Mouse (Mus musculus) gonadal fat pad, adult 2 months (tissue): Measurements from ENCODE around the gene Pkd2l1. TPM values are rescaled to one million over a fixed set of nuclear protein-coding genes. Genes with fewer than 3 reads are reported as not detected.

Experiments used
- DNase-seq: peaks from one replicate; pipeline ENCODE4 v3.0.0-alpha.2; 2012; ENCODE audit warnings: low read depth
- polyA plus RNA-seq: library from polyadenylated mRNA; depleted of rRNA; stranded (reverse); fragments of >200 nt; gene quantifications from 2 replicates; pipeline ENCODE4 v1.2.3, GENCODE M21; 2012; rRNA removed

The Pkd2l1 gene
- polyA plus RNA-seq, 1 experiment: 1.1 TPM

DNA sequence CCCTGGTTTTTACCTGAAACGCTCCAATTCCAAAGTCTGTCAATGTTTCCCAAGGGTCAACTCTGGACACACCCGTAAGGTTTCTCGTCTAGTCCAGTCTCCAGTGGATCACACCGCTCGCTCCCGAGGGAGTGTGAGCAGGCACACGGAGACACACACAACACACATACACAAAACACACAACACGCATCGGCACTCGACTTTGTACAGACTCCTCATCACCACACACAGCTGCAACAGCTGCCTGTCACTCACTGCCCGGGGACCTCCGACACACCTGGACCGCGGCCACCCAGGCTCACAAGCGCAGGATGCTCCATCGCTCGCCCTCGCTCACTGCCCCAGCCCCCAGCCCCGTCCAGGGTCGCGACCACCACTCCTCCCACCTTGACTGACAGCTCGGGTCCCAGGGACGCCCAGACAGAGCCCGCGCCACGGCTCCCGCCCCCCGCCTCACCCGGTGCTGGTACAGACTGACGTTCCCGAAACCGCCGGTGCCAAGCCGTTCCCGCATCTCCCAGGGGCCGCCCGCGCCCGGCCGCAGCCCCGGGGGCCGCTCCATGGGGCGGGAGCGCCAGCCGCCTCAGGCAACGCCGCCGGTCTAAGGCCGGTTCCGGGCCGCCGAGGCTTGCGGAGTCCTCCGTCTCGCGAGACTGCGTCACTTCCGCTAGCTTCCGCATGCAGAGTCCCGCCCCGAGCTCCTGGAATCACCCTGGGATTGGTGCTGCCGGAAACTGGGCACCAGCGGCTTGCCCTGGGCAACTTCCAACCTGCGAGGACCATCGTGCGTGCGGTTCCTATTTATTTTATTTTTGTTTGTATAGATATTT is 85.2 kb downstream of the Pkd2l1 start, which contains the start of gene Chuk:
Gene Chuk, minus strand, starts transcription at position 650 of the 830 bp plus-strand sequence.
- DNase-seq: peak; percentile 30

DNA sequence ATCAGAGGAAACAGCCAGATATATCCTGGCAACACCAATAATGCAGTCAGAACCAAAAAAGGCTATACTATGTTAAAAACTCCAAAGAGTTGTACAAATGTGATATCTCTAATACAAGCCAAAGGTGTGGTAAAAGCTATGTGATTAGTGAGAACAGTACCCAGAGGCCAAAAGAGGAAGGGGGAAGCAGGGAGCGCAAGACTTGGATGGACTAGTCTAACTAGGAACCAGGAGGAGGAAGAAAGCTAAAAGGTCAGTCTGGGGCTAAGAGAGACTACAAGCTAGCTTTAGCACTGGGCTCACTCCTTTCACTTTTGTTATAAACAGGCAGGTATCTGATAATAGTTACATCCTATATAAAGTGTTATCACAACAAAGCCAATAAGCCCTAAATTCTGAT is 87.8 kb downstream of the Pkd2l1 start:
- no peak for DNase-seq

DNA sequence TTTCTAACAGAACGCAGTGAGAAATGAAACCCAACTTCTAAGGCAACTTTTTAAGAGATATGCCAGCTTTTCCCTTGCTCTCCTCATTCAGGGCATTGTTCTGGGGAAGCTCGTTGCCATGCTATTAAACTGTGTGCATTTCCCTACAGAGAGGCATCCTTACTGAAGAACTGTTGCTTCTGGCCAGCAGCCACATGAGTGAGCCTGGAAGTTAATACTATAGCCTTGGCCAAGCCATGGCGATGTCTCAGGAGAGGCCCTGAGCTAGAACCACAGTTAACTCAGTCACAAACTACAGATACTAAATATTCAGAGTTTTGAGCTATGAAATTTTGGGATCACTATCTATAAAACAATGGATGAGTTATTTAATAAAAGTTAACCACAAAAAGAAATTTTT is 89.2 kb downstream of the Pkd2l1 start:
- DNase-seq: no peak

DNA sequence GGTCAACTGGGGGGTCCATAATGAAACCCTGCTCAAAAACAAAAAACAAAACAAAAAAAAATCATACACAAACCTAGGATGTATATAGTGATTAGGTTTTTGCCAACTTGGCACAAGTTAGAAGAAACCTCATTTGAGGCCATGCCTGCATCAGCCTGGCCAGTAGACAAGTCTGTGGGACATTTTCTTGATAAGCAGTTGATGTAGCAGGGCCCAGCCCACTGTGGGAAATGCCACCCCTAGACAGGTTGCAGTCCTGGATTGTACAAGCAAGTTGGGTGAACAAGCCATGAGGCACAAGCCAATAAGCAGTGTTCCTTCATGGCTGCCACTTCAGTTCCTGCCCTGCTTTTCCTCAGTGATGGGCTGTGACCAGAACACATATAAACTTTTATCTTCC is 91.4 kb downstream of the Pkd2l1 start:
- no peak for DNase-seq

Other genes starting within 250 kb of the Pkd2l1 start
- gene Cpn1, start 205.9 kb downstream of the Pkd2l1 start, polyA plus RNA-seq: 18.6 and 29.0 TPM in 2 replicates
- gene Cyp2c23, start 163.2 kb downstream of the Pkd2l1 start, polyA plus RNA-seq: 0.25 and 0.31 TPM in 2 replicates
- 9.5 and 9.9 TPM in 2 replicates for gene Erlin1, start 122.7 kb downstream of the Pkd2l1 start, polyA plus RNA-seq
- gene Chuk, start 85.0 kb downstream of the Pkd2l1 start, polyA plus RNA-seq: 19.4 and 20.0 TPM in 2 replicates
- 8.0 and 8.5 TPM in 2 replicates for gene Cwf19l1, start 56.6 kb downstream of the Pkd2l1 start, polyA plus RNA-seq
- 21.3 and 22.1 TPM in 2 replicates for gene Bloc1s2, start 46.0 kb downstream of the Pkd2l1 start, polyA plus RNA-seq
- gene Scd3, start 10.8 kb upstream of the Pkd2l1 start, polyA plus RNA-seq: 6.0 and 11.4 TPM in 2 replicates
- gene Scd2, start 101.2 kb upstream of the Pkd2l1 start, polyA plus RNA-seq: 426 and 494 TPM in 2 replicates
- 0.52 and 0.73 TPM in 2 replicates for gene Scd4, start 140.7 kb upstream of the Pkd2l1 start, polyA plus RNA-seq
- gene Scd1, start 215.4 kb upstream of the Pkd2l1 start, polyA plus RNA-seq: 3,525 and 4,693 TPM in 2 replicates